Mouse (Mus musculus) ovary, postnatal 14 days (tissue): Measurements from ENCODE around the gene Ddx20.

Source experiments
- DNase-seq: peaks from one replicate; pipeline ENCODE4 v3.0.0; 2022; ENCODE audit warnings: low spot score

Gene Ddx20

DNA sequence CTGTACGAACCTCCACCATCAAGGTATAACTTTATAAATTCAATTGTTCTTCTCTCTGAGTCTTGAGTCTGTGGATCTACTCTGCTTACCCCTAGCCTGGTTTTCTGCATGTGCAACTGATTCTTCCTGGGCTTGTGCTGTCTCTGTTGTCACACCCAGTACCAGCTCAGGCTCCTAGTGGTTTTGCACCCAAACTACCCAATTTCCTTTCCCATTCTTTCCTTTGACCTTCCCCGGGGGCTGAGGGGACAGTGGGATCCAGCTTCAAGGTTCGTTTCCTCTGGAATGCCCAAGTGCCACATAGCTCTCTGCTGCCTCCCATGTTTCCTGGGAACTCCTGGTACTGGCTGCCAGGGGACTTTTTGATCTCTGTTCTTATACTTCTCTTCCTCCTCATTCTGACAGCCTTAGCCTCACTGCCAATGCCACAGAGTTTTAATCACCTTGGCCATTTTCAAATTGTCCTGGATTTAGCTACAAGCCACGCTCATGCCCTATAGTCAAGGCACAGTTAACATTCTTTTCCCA, 20.3 kb downstream of the Ddx20 start:
- no peak for DNase-seq

DNA sequence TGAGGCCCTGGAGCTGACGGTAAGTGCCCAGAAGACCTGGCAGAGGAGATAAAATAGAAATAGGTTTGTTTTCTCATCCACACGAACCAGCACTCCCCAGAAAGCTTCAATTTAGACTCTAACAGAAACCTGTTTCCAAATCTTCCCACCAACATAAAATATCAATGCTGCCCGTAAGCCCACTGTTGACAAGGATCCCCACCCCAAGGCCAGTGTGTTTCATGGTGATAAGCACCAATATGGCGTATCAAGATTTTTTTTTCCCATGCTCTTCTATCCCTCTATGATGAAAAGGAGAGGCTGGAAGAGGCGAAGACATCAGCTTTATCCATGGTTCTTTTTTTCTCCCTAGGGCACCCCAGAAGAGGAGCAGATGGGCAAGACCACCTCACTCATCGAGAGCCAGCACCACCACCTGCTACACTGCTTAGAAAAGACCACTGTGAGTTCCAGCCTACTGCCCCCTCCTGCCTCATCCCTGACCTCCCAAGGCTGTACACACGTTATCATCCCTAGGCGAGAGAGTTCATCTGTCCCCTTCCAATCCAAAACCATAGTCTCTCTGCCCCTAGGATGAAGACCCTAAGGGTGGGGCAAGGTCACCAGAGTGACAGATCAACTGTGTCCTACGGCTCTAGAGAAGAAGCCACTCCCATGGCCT, 22.1 kb downstream of the Ddx20 start:
- DNase-seq, result no peak

DNA sequence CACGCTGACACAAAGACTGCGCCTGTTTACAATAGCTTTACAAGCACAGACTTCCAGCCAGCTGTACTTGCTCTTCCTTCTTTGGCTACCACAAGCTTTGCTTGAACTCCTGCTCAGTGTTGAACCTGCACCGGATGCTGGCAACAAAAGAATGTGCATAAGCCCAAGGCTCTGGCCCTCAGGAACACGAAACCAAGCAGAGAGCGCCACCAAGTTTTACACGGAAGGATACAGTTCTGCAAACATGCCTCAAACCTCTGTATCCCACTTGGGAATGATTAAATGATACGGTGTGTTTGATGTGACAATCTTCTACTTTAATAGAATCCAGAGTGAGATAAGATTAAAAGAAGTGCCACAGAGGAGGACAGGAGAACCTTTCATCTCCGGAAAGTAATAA, 24.3 kb downstream of the Ddx20 start:
- no peak for DNase-seq

DNA sequence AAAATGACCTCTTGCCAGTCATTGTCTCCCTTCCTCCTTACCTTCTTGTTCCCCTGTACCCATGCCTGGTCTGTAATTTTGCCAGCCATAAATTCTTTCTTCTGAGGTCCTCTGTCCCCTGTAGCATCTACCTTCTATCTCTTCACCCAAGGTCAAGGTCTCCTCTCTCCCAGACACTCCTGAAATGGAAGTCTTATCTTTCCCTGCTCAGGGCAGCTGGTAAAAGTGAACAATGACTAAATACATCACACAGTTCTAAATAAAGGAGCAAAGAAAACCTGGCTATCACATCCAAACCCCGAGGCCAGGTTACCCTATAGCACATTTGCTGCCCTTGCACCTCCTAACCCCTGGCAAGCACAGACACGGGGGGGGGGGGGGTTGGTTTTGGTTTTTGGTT, 26.8 kb downstream of the Ddx20 start:
- no peak for DNase-seq

DNA sequence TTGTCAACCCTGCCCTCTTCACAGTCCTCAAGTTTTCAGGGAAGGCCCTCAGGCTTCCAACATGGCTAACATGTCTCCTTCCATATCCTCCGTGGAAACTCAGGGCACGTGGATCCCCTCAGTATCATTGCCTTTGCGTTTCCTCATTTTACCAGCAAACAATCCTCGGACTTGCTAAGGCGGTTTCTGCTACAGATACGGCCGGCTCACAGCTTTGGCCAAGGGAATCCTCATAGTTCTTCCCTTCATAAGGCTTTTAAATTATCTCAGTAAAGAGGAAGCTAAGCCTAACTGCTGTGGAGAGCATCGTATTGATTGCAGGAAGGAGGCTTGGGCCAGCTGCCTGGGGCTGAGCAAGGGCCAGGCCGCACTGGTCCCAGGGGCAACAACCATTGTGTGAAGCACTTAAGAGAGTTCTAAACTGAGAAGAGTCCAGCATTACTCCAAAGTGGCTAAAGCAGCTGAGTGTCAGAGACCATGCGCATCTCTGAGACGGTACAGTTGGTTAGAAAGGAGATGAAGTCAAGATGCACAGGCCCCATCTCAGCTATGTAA, 32.3 kb downstream of the Ddx20 start:
- no peak for DNase-seq

DNA sequence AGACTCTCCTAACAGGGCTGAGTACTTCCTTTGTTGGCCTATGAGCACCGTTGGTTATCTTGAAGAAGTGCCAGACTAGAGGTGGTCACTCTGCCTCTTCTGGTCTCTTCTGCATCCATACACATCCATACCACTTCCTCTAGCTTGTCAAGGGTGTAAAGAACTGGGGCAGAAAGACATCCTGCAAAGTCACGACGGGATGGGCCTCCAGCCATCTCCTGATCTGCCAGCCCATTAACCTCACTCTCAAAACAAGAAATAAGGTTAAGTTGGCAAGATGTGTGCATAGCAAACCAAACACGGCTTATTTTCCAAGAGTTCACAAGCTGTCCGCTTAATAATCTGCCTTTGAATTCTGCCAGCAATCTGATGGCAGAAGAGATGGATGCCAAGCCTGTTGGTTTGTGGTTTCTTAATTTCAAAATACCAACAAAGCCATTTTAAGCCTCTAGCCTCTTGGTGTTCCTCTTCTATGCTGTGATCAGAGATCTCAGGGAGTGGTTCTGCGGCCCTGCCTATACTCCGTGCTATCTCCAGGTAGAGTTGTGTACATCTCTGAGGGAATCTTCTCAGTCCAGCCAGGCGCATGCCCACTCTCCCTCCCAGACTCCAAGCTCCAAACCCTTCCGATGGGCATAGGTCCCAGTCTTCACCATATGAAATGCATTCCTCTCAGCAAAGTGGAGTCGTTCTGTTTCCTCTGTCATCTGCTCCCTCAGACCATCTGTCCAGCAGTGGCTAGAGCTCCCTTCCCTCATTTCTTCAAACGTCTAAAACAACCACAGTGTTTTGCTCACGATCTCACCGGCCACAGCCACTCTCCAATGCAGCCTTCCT, 33.6 kb downstream of the Ddx20 start:
- DNase-seq, result no peak

DNA sequence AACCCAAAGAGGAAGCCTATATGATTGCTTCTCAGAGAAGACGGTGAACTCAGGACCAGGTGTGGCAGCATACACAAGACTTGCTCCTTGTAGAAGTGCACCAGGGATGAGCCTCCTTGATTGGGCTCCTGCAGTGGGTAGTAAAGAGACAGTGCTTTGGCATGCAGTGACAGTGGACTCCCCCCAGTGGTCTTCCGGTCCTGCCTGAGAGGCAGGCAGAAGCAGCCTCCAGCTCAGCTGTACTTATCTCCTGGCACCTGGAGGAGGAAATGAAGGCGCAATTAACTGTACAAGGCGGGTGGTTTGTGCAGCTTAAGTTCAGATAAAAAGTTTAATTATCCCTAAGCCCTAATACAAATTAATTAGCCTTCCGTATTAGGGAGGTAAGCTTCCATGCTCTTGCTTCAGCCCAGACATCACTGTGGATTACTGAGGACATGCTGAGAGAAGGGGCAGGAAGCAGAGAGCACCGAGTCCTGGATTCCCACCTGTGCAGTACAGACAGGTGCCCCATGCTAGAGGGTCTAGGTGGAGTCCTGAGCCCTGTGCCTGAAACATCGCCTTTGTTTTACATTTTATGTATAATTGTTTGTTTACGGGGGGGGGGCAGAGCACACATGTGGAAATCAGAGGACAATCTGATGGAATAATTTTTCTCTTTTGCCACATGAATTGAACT, 38.3 kb downstream of the Ddx20 start:
- DNase-seq, result no peak

DNA sequence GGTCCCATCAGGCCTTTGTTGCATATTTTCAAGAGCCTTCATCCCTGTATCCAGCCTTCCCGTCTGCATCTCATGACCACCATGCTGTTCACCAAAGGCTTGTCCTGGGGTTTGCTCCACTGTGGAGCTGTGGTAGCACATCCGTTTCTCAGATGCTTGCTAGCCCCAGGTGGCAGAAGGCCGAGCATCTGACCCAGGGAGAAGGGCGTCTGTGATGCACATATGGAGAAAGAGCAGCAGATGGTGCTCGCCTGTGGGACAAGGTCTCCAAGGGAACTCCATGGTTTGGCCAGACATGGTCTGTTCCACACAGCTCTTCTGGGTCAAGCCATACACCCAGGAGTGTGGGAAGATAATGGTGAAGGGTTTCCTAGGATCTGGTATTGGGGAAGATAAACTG, 43.8 kb downstream of the Ddx20 start:
- DNase-seq, result no peak

DNA sequence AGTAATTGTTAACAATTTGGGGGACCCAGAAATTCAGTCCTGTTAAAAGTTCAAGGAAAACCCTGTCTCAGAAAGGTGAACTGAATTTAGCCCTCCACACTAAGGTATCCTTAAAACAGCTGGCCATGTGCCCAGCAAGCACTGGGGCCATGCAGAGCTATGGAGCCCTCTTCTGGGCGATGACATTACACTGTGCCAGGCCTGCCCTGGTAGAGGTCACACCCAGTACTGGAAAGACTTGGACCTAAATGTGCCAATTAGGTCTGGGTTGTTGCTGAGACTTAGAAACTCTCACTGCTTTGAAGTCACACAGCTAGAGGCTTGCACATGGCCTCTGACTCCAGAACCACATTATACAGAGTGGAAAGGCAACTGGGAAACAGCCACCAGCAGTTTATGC, 45.2 kb downstream of the Ddx20 start:
- DNase-seq, result peak; percentile 29

DNA sequence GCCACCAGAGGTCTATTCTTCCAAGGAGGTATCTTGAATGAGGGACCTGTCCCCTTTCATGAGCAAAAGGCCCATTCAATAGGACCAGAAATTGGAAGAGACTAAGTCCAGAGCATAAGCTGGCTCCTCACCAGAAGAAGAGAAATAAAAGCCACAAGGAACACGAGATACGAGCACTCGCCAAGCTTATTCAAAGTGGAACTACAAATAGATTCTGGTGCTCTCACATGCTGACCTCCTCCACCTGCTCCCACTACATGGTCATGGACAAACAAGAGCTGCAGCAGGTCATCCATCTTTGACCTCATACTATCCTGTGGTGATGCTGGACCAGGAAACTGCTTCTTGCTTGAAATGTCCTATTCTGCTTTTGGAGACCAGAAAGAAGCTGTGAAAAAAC, 54.4 kb downstream of the Ddx20 start:
- DNase-seq, result no peak

DNA sequence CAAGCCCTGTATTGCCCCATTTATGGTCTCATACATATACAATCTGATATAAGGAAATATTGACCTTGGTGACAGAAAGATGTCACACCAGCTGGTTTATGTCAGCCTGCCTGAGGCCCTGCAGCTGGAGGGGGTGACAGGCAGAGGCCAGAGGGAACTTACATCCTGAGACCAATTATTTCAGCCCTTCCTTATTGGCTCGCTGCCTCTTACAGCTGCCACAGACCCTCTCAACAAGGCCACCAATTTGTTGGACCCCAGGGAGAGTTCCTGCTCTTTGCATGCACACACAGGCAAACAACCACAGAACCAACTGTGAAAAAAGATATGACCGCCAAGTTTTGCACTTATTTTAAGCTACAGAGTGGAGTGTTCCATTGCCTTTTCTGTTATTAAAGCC, 55.1 kb downstream of the Ddx20 start:
- no peak for DNase-seq
